Mouse (Mus musculus): ENCODE measurements around the gene Braf. TPM values are rescaled to one million over a fixed set of nuclear protein-coding genes. Genes with fewer than 3 reads are reported as not detected.

Braf gene
- polyA plus RNA-seq, 1 experiment from 2014 or later: 12.2 TPM

- Histone ChIP-seq H3K36me3 (ENCODE audit: control insufficient read depth, insufficient read depth, low read length) (no peaks in the 10 kb centered on the region; the same call in 1 of the 2 replicates), H3K27ac (ENCODE audit: low read depth, low read length) (peak within 1 kb of the TSS; percentile 75), H3K4me3 (ENCODE audit: low read depth, low read length) (peak within 1 kb of the TSS; percentile 68), H3K4me2 (peak within 1 kb of the TSS; percentile 68), H3K4me1 (replicated peaks; ENCODE audit: control insufficient read depth, insufficient read depth, low read length) (peaks cover 8% of the 10 kb centered on the region), H3K27me3 (replicated peaks; ENCODE audit: control insufficient read depth, insufficient read depth, low read length) (peaks cover 31% of the 10 kb centered on the region), H3K9me3 (ENCODE audit: control insufficient read depth, low read length) (no peaks in the 10 kb centered on the region), H3K9ac (ENCODE audit: low read depth, low read length) (peak within 1 kb of the TSS; percentile 78)
- ATAC-seq (replicated peaks; ENCODE audit: low FRiP score): peak; percentile 66
- DNase-seq (ENCODE audit: low spot score): peak; percentile 78
- WGBS: 1% methylated on average over 45 of the region's 50 CpGs
Measured at GRCm38 (mm10) chr6:39557723-39558261, 167.5 kb downstream of the Braf start, which contains the start of gene Dennd2a. Gene Dennd2a (minus strand): TSS chr6:39557867.

DNA sequence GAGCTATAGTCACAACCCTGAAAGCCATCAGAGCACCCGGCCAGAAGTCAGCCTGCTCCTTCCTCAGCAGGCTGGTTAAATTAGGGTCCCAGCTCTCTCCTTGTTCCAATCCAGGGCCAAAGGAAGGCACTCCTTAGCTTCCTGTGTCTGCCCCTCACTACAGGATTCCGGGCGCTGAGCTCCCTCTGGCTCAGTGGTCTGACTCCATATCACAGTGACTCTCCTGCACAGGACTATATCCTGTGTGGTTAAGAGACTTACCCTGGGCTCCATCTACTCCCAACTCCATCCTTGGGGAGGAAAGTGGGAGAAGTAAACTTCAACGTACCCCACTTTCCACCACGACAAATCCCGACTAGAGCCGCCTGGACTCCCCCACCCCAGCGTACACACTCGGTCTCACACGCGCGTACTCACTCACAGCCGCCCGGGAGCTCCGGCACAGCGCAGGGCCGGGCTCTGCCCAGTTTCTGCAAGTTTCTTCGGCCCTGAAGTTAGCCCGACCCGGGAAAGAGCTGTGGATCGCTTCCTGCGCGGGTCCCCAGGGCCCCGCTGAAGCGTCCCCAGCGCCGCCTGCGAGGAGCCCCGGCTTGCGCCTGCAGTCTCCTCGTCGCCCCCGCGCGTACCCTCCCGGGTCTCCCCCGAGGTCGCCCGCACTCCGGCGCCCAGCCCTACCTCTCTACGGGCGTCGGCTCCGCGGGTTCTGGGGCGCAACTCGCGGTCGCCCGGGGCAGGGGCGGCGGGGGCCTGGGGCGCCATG, 168.2 kb downstream of the Braf start:
- Histone ChIP-seq H3K27me3 (replicated peaks; ENCODE audit: control insufficient read depth, insufficient read depth, low read length) (peaks cover 31% of the 10 kb centered on the region), H3K9me3 (ENCODE audit: control insufficient read depth, low read length) (no peaks in the 10 kb centered on the region), H3K27ac (ENCODE audit: low read depth, low read length) (peak overlapping the region; percentile 75), H3K9ac (ENCODE audit: low read depth, low read length) (peak overlapping the region; percentile 78), H3K4me1 (replicated peaks; ENCODE audit: control insufficient read depth, insufficient read depth, low read length) (peaks cover 5% of the 10 kb centered on the region), H3K4me3 (ENCODE audit: low read depth, low read length) (peak overlapping the region; percentile 68), H3K36me3 (ENCODE audit: control insufficient read depth, insufficient read depth, low read length) (no peaks in the 10 kb centered on the region; the same call in 1 of the 2 replicates), H3K4me2 (peak overlapping the region; percentile 68)
- DNase-seq (ENCODE audit: low spot score) (peak; percentile 71), ATAC-seq (replicated peaks; ENCODE audit: low FRiP score) (peak; percentile 42)
- WGBS: 2% methylated on average over 54 of the region's 54 CpGs

DNA sequence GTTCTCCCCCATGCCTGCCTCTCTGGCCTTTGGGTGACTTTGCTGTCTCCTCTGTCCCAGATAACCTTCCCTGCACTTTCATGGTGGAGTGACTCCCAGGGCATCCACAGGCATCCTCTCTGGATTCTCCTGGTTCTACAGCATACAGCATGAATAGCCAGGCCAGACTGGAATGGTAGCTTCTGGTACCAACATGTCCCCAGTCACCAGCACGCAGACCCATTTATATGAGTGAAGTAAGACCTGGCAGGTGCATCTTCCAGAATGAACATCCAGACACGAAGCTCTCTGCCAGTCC, 169.7 kb downstream of the Braf start:
- H3K27ac ChIP-seq (ENCODE audit: low read depth, low read length): no peak overlapping the region
- ATAC-seq (replicated peaks; ENCODE audit: low FRiP score) (no peak), DNase-seq (ENCODE audit: low spot score) (no peak)
- H3K27me3 ChIP-seq (replicated peaks; ENCODE audit: control insufficient read depth, insufficient read depth, low read length): peaks cover 31% of the 10 kb centered on the region
- H3K4me2 ChIP-seq: peak overlapping the region; percentile 2; the same call in 1 of the 2 replicates
- peaks cover 3% of the 10 kb centered on the region for H3K4me1 ChIP-seq (replicated peaks; ENCODE audit: control insufficient read depth, insufficient read depth, low read length)
- H3K9me3 ChIP-seq (ENCODE audit: control insufficient read depth, low read length): no peaks in the 10 kb centered on the region
- H3K4me3 ChIP-seq (ENCODE audit: low read depth, low read length): no peak overlapping the region
- 73% methylated on average over 2 of the region's 2 CpGs for WGBS
- H3K36me3 ChIP-seq (ENCODE audit: control insufficient read depth, insufficient read depth, low read length): no peaks in the 10 kb centered on the region; the same call in 1 of the 2 replicates
- no peak overlapping the region for H3K9ac ChIP-seq (ENCODE audit: low read depth, low read length)

- H3K4me3 ChIP-seq (ENCODE audit: low read depth, low read length): no peak overlapping the region
- ATAC-seq (replicated peaks; ENCODE audit: low FRiP score) (no peak), DNase-seq (ENCODE audit: low spot score) (no peak)
- H3K27ac ChIP-seq (ENCODE audit: low read depth, low read length): no peak overlapping the region
- peaks cover 3% of the 10 kb centered on the region for H3K4me1 ChIP-seq (replicated peaks; ENCODE audit: control insufficient read depth, insufficient read depth, low read length)
- H3K36me3 ChIP-seq (ENCODE audit: control insufficient read depth, insufficient read depth, low read length): no peaks in the 10 kb centered on the region; the same call in 1 of the 2 replicates
- H3K9me3 ChIP-seq (ENCODE audit: control insufficient read depth, low read length): no peaks in the 10 kb centered on the region
- no peak overlapping the region for H3K9ac ChIP-seq (ENCODE audit: low read depth, low read length)
- peaks cover 31% of the 10 kb centered on the region for H3K27me3 ChIP-seq (replicated peaks; ENCODE audit: control insufficient read depth, insufficient read depth, low read length)
- WGBS: 61% methylated on average over 12 of the region's 12 CpGs
- H3K4me2 ChIP-seq: peak overlapping the region; percentile 2; the same call in 1 of the 2 replicates
Measured at GRCm38 (mm10) chr6:39554888-39555647, 170.2 kb downstream of the Braf start.

Other genes starting within 250 kb of the Braf start
- gene Dennd2a, start 167.6 kb downstream of the Braf start, polyA plus RNA-seq (2014; fragmentation: Nextera tagmentation; extraction: Ambion mirVana): 12.4 and 12.6 TPM in 2 replicates
- gene Adck2, start 151.6 kb downstream of the Braf start, polyA plus RNA-seq (2014; fragmentation: Nextera tagmentation; extraction: Ambion mirVana): 20.6 and 22.8 TPM in 2 replicates
- gene Gm42420, start 139.7 kb downstream of the Braf start, polyA plus RNA-seq (2014; fragmentation: Nextera tagmentation; extraction: Ambion mirVana): 2.9 and 3.5 TPM in 2 replicates
- gene Ndufb2, start 132.9 kb downstream of the Braf start, polyA plus RNA-seq (2014; fragmentation: Nextera tagmentation; extraction: Ambion mirVana): 311 and 331 TPM in 2 replicates
- gene Mrps33, start 85.5 kb upstream of the Braf start, polyA plus RNA-seq (2014; fragmentation: Nextera tagmentation; extraction: Ambion mirVana): 172 and 188 TPM in 2 replicates
- gene Tmem178b, start 147.8 kb upstream of the Braf start, polyA plus RNA-seq (2014; fragmentation: Nextera tagmentation; extraction: Ambion mirVana): 0.15 TPM in 1 of 2 replicates, not detected in the other

All from liver, embryonic 11.5 days (tissue).